Mouse (Mus musculus): ENCODE results near the gene Adgra1.

The Adgra1 gene

GRCm38 (mm10) chr7:139850677-139851076, 16.7 kb downstream of the Adgra1 start:
- DNase-seq = no peak

- DNase-seq = no peak
Measured at GRCm38 (mm10) chr7:139851098-139851497, 17.1 kb downstream of the Adgra1 start.

- DNase-seq = no peak
Measured at GRCm38 (mm10) chr7:139855261-139855660, 21.3 kb downstream of the Adgra1 start.

GRCm38 (mm10) chr7:139861411-139861810, 27.4 kb downstream of the Adgra1 start:
- peak; percentile 59 for DNase-seq

GRCm38 (mm10) chr7:139863076-139863475, 29.1 kb downstream of the Adgra1 start:
- no peak for DNase-seq

- no peak for DNase-seq
Measured at GRCm38 (mm10) chr7:139864253-139864652, 30.3 kb downstream of the Adgra1 start.

GRCm38 (mm10) chr7:139864871-139865270, 30.9 kb downstream of the Adgra1 start:
- no peak for DNase-seq

- no peak for DNase-seq
Measured at GRCm38 (mm10) chr7:139871014-139871413, 37.0 kb downstream of the Adgra1 start.

GRCm38 (mm10) chr7:139877167-139877792, 43.3 kb downstream of the Adgra1 start:
- peak; percentile 41 for DNase-seq

GRCm38 (mm10) chr7:139878122-139878521, 44.1 kb downstream of the Adgra1 start:
- no peak for DNase-seq

- DNase-seq = no peak
Measured at GRCm38 (mm10) chr7:139878621-139879020, 44.6 kb downstream of the Adgra1 start.

GRCm38 (mm10) chr7:139883545-139883944, 49.6 kb downstream of the Adgra1 start:
- DNase-seq = no peak

- no peak for DNase-seq
Measured at GRCm38 (mm10) chr7:139891779-139892178, 57.8 kb downstream of the Adgra1 start.

- peak; percentile 82 for DNase-seq
Measured at GRCm38 (mm10) chr7:139894655-139895557, 60.9 kb downstream of the Adgra1 start, which contains the start of gene Kndc1. TSS of gene Kndc1 (plus strand) at chr7:139894696.

- no peak for DNase-seq
Measured at GRCm38 (mm10) chr7:139896271-139896670, 62.3 kb downstream of the Adgra1 start.

GRCm38 (mm10) chr7:139896796-139897195, 62.8 kb downstream of the Adgra1 start:
- no peak for DNase-seq

GRCm38 (mm10) chr7:139898606-139899005, 64.6 kb downstream of the Adgra1 start:
- no peak for DNase-seq

- peak; percentile 85 for DNase-seq
Measured at GRCm38 (mm10) chr7:139899505-139899904, 65.5 kb downstream of the Adgra1 start.

- no peak for DNase-seq
Measured at GRCm38 (mm10) chr7:139900456-139900855, 66.5 kb downstream of the Adgra1 start.

GRCm38 (mm10) chr7:139900896-139901295, 66.9 kb downstream of the Adgra1 start:
- DNase-seq = peak; percentile 85

GRCm38 (mm10) chr7:139901981-139902380, 68.0 kb downstream of the Adgra1 start:
- no peak for DNase-seq

- DNase-seq = no peak
Measured at GRCm38 (mm10) chr7:139905261-139905660, 71.3 kb downstream of the Adgra1 start.

GRCm38 (mm10) chr7:139905661-139906060, 71.7 kb downstream of the Adgra1 start:
- no peak for DNase-seq

- DNase-seq = no peak
Measured at GRCm38 (mm10) chr7:139908176-139908575, 74.2 kb downstream of the Adgra1 start.

Measured in cerebellum, adult 11 months (tissue).